Mouse (Mus musculus): Measurements from ENCODE around the gene Gna12. TPM values are rescaled to one million over a fixed set of nuclear protein-coding genes. Genes with fewer than 3 reads are reported as not detected.

The Gna12 gene
- polyA plus RNA-seq, 1 experiment from 2014 or later: 49.7 TPM

DNA sequence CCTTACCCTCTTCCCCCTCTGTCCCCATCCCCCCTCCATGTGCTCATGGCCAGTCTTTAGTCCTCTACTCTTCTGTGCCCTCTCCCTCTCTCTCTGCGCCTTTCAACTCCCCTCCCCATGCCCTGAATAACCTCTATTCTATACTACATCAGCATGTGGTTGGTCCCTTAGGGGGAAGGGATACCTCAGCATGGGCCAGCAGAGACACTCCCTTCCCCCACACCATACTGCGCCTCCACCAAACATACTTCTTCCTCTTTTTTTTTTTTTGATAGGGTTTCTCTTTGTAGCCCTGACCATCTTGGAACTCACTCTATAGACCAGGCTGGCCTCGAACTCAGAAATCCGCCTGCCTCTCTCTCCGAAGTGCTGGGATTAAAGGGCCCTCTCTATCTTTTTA is 15.8 kb downstream of the Gna12 start:
- H3K27ac ChIP-seq (ENCODE audit: low read depth, low read length): no peak overlapping the region
- 62% methylated on average over 5 of the region's 5 CpGs for WGBS

DNA sequence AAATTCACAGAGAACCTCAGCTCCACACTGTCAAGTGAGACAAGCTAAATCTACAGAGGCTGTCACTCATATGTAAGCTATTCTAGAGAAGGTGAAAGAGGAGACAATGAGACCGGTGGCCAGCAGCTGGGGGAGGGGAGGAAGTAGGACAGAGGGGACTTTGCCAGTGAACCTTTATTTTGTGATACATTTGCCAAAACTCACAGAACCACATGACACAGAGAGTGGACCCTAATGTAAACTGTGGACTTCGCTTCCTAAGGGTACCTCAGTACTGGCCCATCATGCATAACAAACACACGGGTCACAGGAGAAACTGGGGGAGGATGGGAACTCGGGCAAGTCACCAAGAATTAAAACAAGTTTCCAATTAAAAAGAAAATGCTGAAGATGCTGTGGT is 17.5 kb downstream of the Gna12 start:
- no peaks in the 10 kb centered on the region for H3K27me3 ChIP-seq (ENCODE audit: control insufficient read depth, insufficient read depth, low read length)
- no peak for ATAC-seq (replicated peaks; ENCODE audit: low FRiP score)
- H3K27ac ChIP-seq (ENCODE audit: low read depth, low read length): no peak overlapping the region
- peaks cover 8% of the 10 kb centered on the region; the same call in 1 of the 2 replicates for H3K4me1 ChIP-seq (replicated peaks; ENCODE audit: control insufficient read depth, insufficient read depth, low read length)
- no peak for DNase-seq (ENCODE audit: low spot score)
- H3K36me3 ChIP-seq (ENCODE audit: control insufficient read depth, insufficient read depth, low read length): no peaks in the 10 kb centered on the region
- H3K9me3 ChIP-seq (ENCODE audit: control insufficient read depth, low read length): no peaks in the 10 kb centered on the region
- H3K4me3 ChIP-seq (ENCODE audit: low read depth, low read length): no peak overlapping the region
- H3K9ac ChIP-seq (ENCODE audit: low read length): no peak overlapping the region
- no peak overlapping the region for H3K4me2 ChIP-seq (ENCODE audit: low read depth, low read length, severe bottlenecking)
- WGBS: 64% methylated on average over 4 of the region's 4 CpGs

More for the DNA sequence above, 15.8 kb downstream of the Gna12 start:
- peaks cover 10% of the 10 kb centered on the region for H3K4me1 ChIP-seq (replicated peaks; ENCODE audit: control insufficient read depth, insufficient read depth, low read length)
- no peak overlapping the region for H3K4me2 ChIP-seq (ENCODE audit: low read depth, low read length, severe bottlenecking)
- DNase-seq (ENCODE audit: low spot score) (no peak), ATAC-seq (replicated peaks; ENCODE audit: low FRiP score) (no peak)
- H3K9me3 ChIP-seq (ENCODE audit: control insufficient read depth, low read length): no peaks in the 10 kb centered on the region
- no peak overlapping the region for H3K4me3 ChIP-seq (ENCODE audit: low read depth, low read length)
- no peaks in the 10 kb centered on the region for H3K27me3 ChIP-seq (ENCODE audit: control insufficient read depth, insufficient read depth, low read length)
- no peak overlapping the region for H3K9ac ChIP-seq (ENCODE audit: low read length)
- H3K36me3 ChIP-seq (ENCODE audit: control insufficient read depth, insufficient read depth, low read length): no peaks in the 10 kb centered on the region

DNA sequence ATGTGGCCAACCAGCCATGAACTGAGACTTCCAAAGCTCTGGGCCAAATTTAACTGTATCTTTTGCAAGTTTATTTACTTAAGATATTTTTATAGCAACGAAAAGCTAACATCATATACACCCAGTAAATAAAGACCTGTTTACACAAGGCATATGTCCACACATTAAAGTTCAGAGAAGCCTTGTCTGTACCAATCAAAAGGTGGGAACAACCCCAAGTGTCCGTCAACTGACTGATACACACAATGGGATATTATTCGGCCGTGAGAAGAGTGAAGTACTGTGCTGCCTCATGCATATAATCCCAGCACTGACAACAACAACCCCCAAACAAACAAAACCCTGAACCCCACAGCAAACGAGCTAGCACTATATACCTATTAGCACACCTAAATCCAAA is 18.2 kb downstream of the Gna12 start:
- peaks cover 8% of the 10 kb centered on the region; the same call in 1 of the 2 replicates for H3K4me1 ChIP-seq (replicated peaks; ENCODE audit: control insufficient read depth, insufficient read depth, low read length)
- no peak for ATAC-seq (replicated peaks; ENCODE audit: low FRiP score)

GRCm38 (mm10) chr5:140811390-140811789 is 18.8 kb downstream of the Gna12 start:
- Histone ChIP-seq H3K4me3 (ENCODE audit: low read depth, low read length) (no peak overlapping the region), H3K9ac (ENCODE audit: low read length) (no peak overlapping the region), H3K4me2 (ENCODE audit: low read depth, low read length, severe bottlenecking) (no peak overlapping the region), H3K27me3 (ENCODE audit: control insufficient read depth, insufficient read depth, low read length) (no peaks in the 10 kb centered on the region), H3K9me3 (ENCODE audit: control insufficient read depth, low read length) (no peaks in the 10 kb centered on the region), H3K4me1 (replicated peaks; ENCODE audit: control insufficient read depth, insufficient read depth, low read length) (peaks cover 8% of the 10 kb centered on the region; the same call in 1 of the 2 replicates), H3K36me3 (ENCODE audit: control insufficient read depth, insufficient read depth, low read length) (no peaks in the 10 kb centered on the region), H3K27ac (ENCODE audit: low read depth, low read length) (no peak overlapping the region)
- 72% methylated on average over 2 of the region's 2 CpGs for WGBS
- DNase-seq (ENCODE audit: low spot score) (no peak), ATAC-seq (replicated peaks; ENCODE audit: low FRiP score) (no peak)

More for the DNA sequence above, 18.2 kb downstream of the Gna12 start:
- WGBS: 64% methylated on average over 5 of the region's 5 CpGs
- H3K27ac ChIP-seq (ENCODE audit: low read depth, low read length): no peak overlapping the region
- H3K9me3 ChIP-seq (ENCODE audit: control insufficient read depth, low read length): no peaks in the 10 kb centered on the region
- no peak overlapping the region for H3K9ac ChIP-seq (ENCODE audit: low read length)
- no peak for DNase-seq (ENCODE audit: low spot score)
- no peak overlapping the region for H3K4me3 ChIP-seq (ENCODE audit: low read depth, low read length)
- H3K36me3 ChIP-seq (ENCODE audit: control insufficient read depth, insufficient read depth, low read length): no peaks in the 10 kb centered on the region
- no peak overlapping the region for H3K4me2 ChIP-seq (ENCODE audit: low read depth, low read length, severe bottlenecking)
- no peaks in the 10 kb centered on the region for H3K27me3 ChIP-seq (ENCODE audit: control insufficient read depth, insufficient read depth, low read length)

- H3K9ac ChIP-seq (ENCODE audit: low read length): no peak overlapping the region
- no peak overlapping the region for H3K4me3 ChIP-seq (ENCODE audit: low read depth, low read length)
- ATAC-seq (replicated peaks; ENCODE audit: low FRiP score): no peak
- no peak overlapping the region for H3K4me2 ChIP-seq (ENCODE audit: low read depth, low read length, severe bottlenecking)
- WGBS: 55% methylated on average over 2 of the region's 2 CpGs
- H3K4me1 ChIP-seq (replicated peaks; ENCODE audit: control insufficient read depth, insufficient read depth, low read length): no peaks in the 10 kb centered on the region
- DNase-seq (ENCODE audit: low spot score): no peak
- H3K9me3 ChIP-seq (ENCODE audit: control insufficient read depth, low read length): no peaks in the 10 kb centered on the region
- no peaks in the 10 kb centered on the region for H3K27me3 ChIP-seq (ENCODE audit: control insufficient read depth, insufficient read depth, low read length)
- no peaks in the 10 kb centered on the region for H3K36me3 ChIP-seq (ENCODE audit: control insufficient read depth, insufficient read depth, low read length)
- H3K27ac ChIP-seq (ENCODE audit: low read depth, low read length): no peak overlapping the region
Observed at GRCm38 (mm10) chr5:140806939-140807338, 23.3 kb downstream of the Gna12 start.

DNA sequence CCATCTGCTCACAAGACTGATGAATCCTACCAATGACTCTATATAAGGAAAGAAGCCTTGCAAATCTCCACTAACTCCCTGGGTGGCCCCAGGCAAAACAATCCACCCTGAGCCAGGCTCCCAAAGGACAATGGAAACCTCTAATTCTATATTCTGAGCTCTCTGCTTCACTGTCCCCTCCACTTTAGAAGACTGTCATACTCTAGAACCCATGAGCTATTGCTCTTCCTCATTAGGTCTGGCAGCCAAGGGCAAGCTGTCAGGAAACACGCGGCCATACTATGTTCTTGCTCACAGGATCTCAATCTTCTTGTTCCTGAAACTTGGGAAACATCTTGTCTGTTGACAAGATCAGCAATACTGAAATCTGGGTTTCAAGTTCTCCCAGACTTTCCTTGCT is 24.0 kb downstream of the Gna12 start:
- H3K36me3 ChIP-seq (ENCODE audit: control insufficient read depth, insufficient read depth, low read length): no peaks in the 10 kb centered on the region
- WGBS: 88% methylated on average over 2 of the region's 2 CpGs
- H3K4me2 ChIP-seq (ENCODE audit: low read depth, low read length, severe bottlenecking): no peak overlapping the region
- no peak for ATAC-seq (replicated peaks; ENCODE audit: low FRiP score)
- H3K9me3 ChIP-seq (ENCODE audit: control insufficient read depth, low read length): no peaks in the 10 kb centered on the region
- H3K27ac ChIP-seq (ENCODE audit: low read depth, low read length): no peak overlapping the region
- H3K4me3 ChIP-seq (ENCODE audit: low read depth, low read length): no peak overlapping the region
- H3K27me3 ChIP-seq (ENCODE audit: control insufficient read depth, insufficient read depth, low read length): no peaks in the 10 kb centered on the region
- no peaks in the 10 kb centered on the region for H3K4me1 ChIP-seq (replicated peaks; ENCODE audit: control insufficient read depth, insufficient read depth, low read length)
- no peak overlapping the region for H3K9ac ChIP-seq (ENCODE audit: low read length)
- DNase-seq (ENCODE audit: low spot score): no peak

DNA sequence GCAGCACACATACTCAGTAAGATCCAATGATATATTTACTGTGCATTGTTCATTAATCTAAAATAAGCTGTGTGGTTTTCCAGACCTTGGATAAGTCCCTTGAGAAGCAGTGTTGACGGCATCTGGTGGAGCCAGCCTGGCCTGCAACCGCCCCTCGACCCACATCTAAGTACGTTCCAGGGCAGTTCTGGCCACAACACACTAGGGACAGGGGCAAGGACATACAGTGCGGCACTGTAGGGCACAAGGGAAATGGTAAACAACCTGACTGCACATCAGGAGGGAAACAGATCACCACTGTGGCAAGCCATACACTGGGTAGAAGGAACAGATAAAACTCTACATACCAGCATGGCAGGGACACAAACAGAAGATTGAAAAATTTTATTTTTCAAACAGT is 28.4 kb downstream of the Gna12 start:
- Histone ChIP-seq H3K4me2 (ENCODE audit: low read depth, low read length, severe bottlenecking) (no peak overlapping the region), H3K9ac (ENCODE audit: low read length) (no peak overlapping the region), H3K27ac (ENCODE audit: low read depth, low read length) (no peak overlapping the region), H3K9me3 (ENCODE audit: control insufficient read depth, low read length) (no peaks in the 10 kb centered on the region), H3K36me3 (ENCODE audit: control insufficient read depth, insufficient read depth, low read length) (no peaks in the 10 kb centered on the region), H3K4me3 (ENCODE audit: low read depth, low read length) (no peak overlapping the region), H3K4me1 (replicated peaks; ENCODE audit: control insufficient read depth, insufficient read depth, low read length) (no peaks in the 10 kb centered on the region), H3K27me3 (ENCODE audit: control insufficient read depth, insufficient read depth, low read length) (no peaks in the 10 kb centered on the region)
- ATAC-seq (replicated peaks; ENCODE audit: low FRiP score) (no peak), DNase-seq (ENCODE audit: low spot score) (no peak)
- 93% methylated on average over 5 of the region's 5 CpGs for WGBS

DNA sequence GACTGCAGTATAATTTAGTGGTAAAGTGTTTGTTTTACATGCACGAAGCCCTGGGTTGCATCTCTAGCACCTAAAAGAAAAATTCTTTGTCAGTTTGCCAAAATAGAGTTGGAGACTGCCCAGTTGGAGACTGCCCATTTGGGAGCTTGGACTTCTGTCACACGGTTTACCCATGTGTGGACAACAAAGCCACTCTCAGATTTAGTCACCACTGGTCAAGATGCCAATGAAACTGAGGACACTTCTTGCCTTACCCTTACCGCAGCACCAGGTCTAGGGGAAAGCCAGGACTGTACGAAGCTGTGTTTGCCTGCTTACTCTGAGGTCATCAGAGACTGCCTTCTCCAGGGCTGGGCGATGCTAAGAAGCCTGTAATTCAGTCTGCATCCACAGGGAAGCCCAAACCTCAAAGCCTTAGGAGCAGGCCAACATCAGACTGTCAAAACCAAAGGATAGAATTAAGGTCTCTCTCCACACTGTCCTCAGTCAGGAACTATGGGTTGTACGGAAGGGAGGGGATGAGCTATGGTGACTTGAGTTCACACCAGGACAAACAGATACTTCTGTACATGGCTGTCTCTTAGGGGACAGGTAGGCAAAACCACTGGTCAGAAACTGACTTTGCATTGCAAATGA is 29.8 kb downstream of the Gna12 start:
- no peak overlapping the region for H3K27ac ChIP-seq (ENCODE audit: low read depth, low read length)
- H3K36me3 ChIP-seq (ENCODE audit: control insufficient read depth, insufficient read depth, low read length): no peaks in the 10 kb centered on the region
- H3K4me1 ChIP-seq (replicated peaks; ENCODE audit: control insufficient read depth, insufficient read depth, low read length): no peaks in the 10 kb centered on the region
- 85% methylated on average over 6 of the region's 6 CpGs for WGBS
- H3K9ac ChIP-seq (ENCODE audit: low read length): no peak overlapping the region
- DNase-seq (ENCODE audit: low spot score) (no peak), ATAC-seq (replicated peaks; ENCODE audit: low FRiP score) (no peak)
- H3K27me3 ChIP-seq (ENCODE audit: control insufficient read depth, insufficient read depth, low read length): no peaks in the 10 kb centered on the region
- H3K9me3 ChIP-seq (ENCODE audit: control insufficient read depth, low read length): no peaks in the 10 kb centered on the region
- H3K4me2 ChIP-seq (ENCODE audit: low read depth, low read length, severe bottlenecking): no peak overlapping the region
- H3K4me3 ChIP-seq (ENCODE audit: low read depth, low read length): no peak overlapping the region

DNA sequence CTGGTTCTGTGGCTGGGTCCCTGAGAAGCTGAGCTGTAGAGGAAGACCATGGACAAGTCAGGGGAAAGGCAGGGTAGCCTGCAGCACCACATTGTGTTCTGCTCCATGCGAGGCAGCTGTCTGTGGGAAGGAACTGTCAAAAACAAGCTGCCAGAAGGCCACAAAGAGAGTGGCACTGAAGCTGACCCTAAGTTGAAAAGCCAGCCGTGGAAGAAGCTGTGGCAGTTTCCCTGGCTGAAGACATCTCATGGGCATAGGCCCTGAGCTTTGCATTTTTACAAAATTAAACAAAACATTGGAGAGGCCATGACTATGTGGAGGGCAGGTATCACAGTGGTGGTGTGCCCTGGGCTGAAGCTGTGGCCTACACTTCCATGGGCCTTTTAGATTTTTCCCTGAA is 31.0 kb downstream of the Gna12 start:
- Histone ChIP-seq H3K36me3 (ENCODE audit: control insufficient read depth, insufficient read depth, low read length) (no peaks in the 10 kb centered on the region), H3K4me1 (replicated peaks; ENCODE audit: control insufficient read depth, insufficient read depth, low read length) (no peaks in the 10 kb centered on the region), H3K9ac (ENCODE audit: low read length) (no peak overlapping the region), H3K4me3 (ENCODE audit: low read depth, low read length) (no peak overlapping the region), H3K9me3 (ENCODE audit: control insufficient read depth, low read length) (no peaks in the 10 kb centered on the region), H3K27ac (ENCODE audit: low read depth, low read length) (no peak overlapping the region), H3K27me3 (ENCODE audit: control insufficient read depth, insufficient read depth, low read length) (no peaks in the 10 kb centered on the region), H3K4me2 (ENCODE audit: low read depth, low read length, severe bottlenecking) (no peak overlapping the region)
- DNase-seq (ENCODE audit: low spot score) (no peak), ATAC-seq (replicated peaks; ENCODE audit: low FRiP score) (no peak)
- WGBS: 69% methylated on average over 2 of the region's 2 CpGs

Data from forebrain, embryonic 11.5 days (tissue).